Mouse (Mus musculus): ENCODE measurements around the gene Ddb2. TPM values are rescaled to one million over a fixed set of nuclear protein-coding genes. Genes with fewer than 3 reads are reported as not detected.

The Ddb2 gene
- total RNA-seq (2014; fragmentation: Nextera tagmentation) (18.4 and 22.8 TPM in 2 replicates), total RNA-seq (2017) (9.9 and 11.2 TPM in 2 replicates)

- peak; percentile 97 for ATAC-seq (replicated peaks; ENCODE audit: poor library complexity, severe bottlenecking)
These were observed at the start of gene Ddb2 for GRCm38 (mm10) chr2:91236601-91237510. Gene Ddb2 (minus strand): TSS chr2:91236982.

DNA sequence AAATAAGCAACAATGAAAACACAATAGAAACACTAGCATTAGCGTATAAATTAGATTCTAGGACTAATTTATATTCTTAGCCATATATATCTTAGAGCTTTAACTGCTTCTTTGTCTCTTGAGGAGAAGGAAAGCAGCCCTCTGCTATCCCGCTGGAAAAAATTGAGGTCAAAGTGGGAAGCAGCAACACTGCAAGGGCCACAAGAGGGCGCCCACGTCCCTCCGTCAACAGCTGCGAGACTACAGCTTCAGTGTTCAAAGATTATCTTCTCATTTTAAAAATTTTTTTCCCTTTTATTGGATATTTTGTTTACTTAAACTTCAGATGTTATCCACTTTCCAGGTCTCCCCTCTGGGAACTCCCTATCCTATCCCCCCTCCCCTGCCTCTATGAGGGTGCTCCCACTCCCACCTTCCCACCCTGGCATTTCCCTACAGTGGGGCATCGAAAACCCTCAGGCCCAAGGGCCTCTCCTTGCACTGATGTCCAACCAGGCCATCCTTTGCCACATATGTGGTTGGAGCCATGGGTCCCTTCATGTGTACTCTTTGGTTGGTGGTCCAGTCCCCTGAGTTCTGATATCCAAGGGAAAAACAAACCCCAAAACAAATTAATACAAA lies 49.2 kb upstream of the Ddb2 start:
- ATAC-seq (replicated peaks; ENCODE audit: poor library complexity, severe bottlenecking), result peak; percentile 78

DNA sequence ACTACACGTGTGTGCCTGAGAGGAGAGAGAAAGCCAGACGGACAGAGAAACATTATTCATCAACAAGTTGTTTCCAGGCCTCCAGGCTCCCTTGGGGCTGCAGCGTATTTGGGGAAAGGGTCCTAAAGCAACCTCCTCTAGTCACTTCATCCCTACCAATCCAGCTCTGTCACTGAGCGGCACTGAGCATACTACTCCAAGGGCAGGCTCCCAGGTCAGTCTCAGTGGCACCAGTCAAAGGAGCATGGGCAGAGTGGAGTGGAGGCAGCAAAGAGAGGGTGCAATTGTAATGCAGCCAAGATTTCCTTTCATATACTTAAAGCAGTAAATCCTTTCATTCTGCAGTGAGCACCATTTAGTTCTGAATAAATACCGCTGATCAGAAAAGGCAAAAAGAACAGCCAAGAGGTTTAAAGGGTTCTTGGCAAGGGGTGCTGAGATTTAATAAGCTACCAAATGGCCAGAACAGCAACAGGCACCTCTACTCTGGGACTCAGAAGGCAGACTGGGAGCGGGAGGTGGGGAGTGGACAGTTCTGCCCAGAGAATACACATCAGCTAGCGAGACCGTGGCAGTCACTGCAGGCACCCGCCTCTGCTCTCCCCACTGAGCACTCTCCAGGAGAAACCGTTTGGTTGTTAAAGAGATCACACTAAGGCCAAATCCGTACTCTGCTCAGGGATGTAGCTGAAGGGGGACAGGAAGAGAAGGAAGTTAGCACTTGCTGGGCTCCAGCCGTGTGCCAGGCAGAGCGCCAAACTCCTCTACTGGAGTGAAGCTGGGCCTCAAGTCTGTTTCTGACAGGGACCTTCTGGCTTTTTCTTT lies 47.8 kb upstream of the Ddb2 start:
- ATAC-seq (replicated peaks; ENCODE audit: poor library complexity, severe bottlenecking), result no peak

DNA sequence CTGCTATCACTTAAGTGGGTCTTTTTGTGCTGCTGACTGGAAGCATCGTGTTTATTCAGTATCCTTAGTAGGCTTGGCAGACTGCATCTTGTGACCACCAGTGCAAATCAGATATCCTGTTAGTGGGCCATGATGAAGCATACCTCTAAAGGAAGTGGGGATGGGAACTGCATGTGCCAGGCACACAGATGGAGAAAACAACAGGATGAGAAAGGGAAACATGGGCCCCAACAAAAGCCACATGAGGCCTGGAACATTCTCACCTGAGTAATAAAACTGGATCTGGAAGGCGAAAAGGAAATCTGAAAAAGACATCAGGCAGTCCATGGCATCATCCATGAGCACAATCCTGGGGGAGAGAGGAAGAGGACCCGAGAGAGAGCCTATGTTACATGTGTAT lies 47.2 kb upstream of the Ddb2 start:
- ATAC-seq (replicated peaks; ENCODE audit: poor library complexity, severe bottlenecking), result no peak

GRCm38 (mm10) chr2:91281366-91281765 lies 44.6 kb upstream of the Ddb2 start:
- no peak for ATAC-seq (replicated peaks; ENCODE audit: poor library complexity, severe bottlenecking)

DNA sequence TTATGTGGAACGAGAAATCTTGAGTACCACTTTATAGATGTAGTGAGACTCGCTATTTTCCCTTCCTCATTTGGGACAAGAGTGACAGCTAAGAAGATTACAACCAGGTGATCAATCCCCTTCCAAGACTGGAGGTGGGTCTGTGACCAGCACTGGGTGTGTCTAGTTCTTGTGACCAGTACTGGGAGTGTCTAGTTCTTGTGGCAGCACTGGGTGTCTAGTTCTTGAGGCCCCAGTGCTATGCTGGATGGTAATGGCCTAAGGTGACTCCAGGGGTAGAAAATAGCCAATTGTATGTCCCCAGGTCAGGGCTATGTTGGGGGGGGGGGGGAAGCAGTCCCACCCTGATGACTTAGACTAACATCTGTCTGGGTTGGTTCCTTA lies 42.6 kb upstream of the Ddb2 start:
- no peak for ATAC-seq (replicated peaks; ENCODE audit: poor library complexity, severe bottlenecking)

GRCm38 (mm10) chr2:91278749-91279371 lies 42.1 kb upstream of the Ddb2 start:
- no peak for ATAC-seq (replicated peaks; ENCODE audit: poor library complexity, severe bottlenecking)

DNA sequence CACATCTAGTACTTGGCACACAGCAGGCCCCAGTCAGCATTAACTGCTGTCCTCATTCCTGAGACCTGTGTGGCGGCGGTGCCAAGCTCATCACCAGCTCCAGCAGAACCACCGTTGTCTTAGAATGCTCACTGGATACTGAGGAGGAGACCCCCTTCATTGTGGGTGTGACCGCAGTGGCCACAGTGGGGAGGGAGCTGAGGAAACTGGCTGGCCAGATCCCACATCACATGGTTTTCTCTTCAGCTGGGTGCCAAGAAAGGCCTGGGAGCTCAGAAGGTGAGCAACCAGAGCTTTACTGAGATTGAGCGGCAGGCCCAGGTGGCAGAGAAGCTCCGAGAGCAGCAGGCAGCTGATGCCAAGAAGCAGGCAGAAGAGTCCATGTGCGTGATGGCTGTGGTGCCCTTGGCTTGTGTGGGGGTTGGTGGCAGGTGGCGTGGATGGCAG lies 32.9 kb upstream of the Ddb2 start:
- ATAC-seq (replicated peaks; ENCODE audit: poor library complexity, severe bottlenecking), result no peak

DNA sequence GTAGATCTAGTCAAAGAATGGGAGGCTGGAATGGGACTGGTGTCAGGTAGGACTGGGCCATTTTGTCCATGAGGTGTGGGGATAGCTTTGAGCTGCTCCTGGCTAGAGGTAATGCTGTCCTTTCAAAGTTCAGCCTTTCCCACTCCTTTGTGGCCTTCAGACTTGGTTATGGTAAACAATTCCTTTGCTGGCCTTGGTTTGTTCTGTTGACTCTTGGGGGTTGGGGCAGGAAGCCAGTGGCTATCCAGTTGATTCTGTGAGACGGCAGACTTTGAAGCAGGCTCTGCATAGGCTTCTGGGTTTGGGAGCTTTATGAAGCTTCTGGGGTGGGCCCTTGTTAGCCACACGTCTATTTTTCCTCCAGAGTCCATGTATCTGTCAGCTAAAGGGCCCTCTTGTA lies 31.9 kb upstream of the Ddb2 start:
- ATAC-seq (replicated peaks; ENCODE audit: poor library complexity, severe bottlenecking), result no peak

DNA sequence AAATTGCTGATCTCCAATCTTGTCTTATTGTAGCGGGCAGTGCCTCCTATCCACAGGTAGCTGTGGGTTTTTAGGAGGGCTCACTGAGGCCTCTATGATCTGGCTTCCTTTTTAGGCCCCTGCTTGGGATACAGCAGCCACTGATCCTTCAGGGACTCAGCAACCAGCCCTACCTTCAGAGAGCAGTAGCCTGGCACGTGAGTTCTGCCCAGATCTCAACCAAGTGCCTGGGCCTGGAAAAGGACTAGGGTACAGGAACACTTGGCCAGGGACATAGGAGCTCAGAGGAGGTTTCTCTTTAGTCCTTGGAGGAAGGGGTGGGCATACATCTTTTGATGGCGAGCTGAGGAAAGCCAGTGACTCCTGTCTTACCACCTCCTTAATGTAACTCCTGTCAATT lies 31.3 kb upstream of the Ddb2 start:
- ATAC-seq (replicated peaks; ENCODE audit: poor library complexity, severe bottlenecking), result no peak

DNA sequence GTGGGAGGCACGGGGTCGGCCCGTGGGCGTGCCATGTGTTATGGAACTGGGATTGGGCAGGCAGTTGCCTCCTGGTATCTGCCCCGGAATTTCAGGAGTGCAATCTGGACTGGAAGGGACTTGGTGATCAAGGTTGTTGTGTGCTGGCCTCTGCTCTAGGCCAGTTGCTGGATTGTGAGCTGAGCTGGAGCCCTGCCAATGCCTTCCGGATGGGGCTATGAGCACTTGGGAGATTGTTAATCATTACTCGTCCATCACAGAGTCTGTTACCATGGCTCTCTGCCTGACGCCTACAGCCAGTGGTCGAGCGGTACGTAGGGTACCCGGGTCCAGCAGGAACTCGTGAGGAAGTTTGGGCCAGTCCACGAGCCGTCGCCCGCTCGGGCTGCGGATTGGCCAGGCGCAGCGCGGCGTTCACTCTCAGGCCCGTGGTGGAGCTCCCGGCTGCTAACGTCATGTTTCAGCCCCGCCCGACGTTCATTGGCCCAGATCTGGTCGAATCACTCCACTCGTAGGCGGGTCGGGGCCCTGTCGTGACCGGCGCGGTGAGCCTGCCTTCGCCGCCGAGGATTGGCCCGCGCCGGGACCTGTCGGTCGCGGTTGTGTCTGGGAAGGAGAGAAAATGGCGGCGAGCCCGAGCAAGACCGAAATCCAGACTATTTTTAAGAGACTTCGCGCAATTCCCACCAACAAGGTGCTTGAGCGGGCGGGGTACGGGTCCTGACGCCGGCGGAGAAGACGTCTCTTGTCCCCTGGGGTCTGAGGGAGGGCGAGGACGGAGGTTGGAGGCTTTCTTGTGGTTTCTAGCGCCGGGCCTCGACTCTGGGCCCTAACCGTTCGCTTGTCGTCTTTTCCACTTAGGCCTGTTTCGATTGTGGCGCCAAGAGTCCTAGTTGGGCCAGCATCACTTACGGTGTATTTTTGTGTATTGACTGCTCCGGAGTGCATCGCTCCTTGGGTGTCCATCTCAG lies 28.2 kb upstream of the Ddb2 start, which contains the start of gene Arfgap2:
Gene Arfgap2 (plus strand): TSS at position 264 of the 971 bp plus-strand sequence.
- peak; percentile 95 for ATAC-seq (replicated peaks; ENCODE audit: poor library complexity, severe bottlenecking)

DNA sequence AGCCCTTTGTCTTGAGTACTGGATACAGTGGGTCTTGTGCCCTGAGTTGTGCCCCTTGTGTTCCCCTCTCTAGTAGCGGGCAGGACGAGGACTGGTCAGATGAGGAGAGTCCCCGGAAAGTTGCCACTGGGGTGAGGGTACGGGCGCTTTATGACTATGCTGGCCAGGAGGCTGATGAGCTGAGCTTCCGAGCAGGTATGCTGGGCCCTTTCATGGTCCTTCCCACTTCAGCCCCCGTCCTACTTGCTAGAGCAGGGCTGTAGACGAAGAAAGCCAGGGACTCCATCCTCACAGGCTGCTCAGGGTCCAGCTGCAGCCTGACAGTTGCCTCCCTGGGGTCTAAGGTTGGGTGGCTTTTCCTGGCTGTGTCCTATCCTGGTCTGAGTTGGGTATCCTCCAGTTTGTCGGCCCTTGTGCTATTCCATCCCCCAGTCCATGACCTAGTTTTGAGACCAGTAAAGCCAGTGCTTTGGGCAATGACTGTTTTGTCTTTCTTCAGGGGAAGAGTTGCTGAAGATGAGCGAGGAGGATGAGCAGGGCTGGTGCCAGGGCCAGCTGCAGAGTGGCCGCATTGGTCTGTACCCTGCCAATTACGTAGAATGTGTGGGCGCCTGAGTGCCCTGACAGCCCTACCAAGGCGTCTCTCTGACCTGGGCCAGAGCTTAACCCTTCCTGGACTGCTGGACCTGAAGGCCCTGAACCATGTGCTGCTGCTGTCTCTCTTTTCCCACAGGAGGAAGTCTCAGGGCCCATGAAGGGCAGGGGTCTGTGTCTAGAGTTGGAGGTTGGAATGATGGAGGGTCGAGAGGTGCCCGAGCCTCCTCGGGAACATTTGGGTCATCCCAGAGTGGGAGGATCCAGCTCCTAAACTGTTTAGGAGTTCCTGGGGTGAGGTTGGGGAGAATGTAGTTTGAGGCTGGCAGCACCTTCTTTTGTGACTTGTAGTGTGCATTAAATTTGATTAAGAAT lies 27.2 kb upstream of the Ddb2 start:
- no peak for ATAC-seq (replicated peaks; ENCODE audit: poor library complexity, severe bottlenecking)

GRCm38 (mm10) chr2:91259493-91259892 lies 22.7 kb upstream of the Ddb2 start:
- no peak for ATAC-seq (replicated peaks; ENCODE audit: poor library complexity, severe bottlenecking)

GRCm38 (mm10) chr2:91258830-91259229 lies 22.0 kb upstream of the Ddb2 start:
- ATAC-seq (replicated peaks; ENCODE audit: poor library complexity, severe bottlenecking), result no peak

- ATAC-seq (replicated peaks; ENCODE audit: poor library complexity, severe bottlenecking), result no peak
These were observed 21.3 kb upstream of the Ddb2 start for GRCm38 (mm10) chr2:91258054-91258453.

- ATAC-seq (replicated peaks; ENCODE audit: poor library complexity, severe bottlenecking), result peak; percentile 16
These were observed 20.6 kb upstream of the Ddb2 start for GRCm38 (mm10) chr2:91257126-91257980.

All from granulocyte monocyte progenitor cell, adult 5-6 weeks (primary cell).